Mouse (Mus musculus) mature B cell (primary cell): ENCODE data around the gene Hist2h4.
"Not testable (repeated sequence)": the region's sequence is repeated elsewhere in the genome, so short reads cannot be mapped to it uniquely, and the experiment has no call there.

ENCODE experiments used
- in situ Hi-C: fragments of 300-500 bp; cut with MboI; formaldehyde crosslinking; loops from 2 replicates; pipeline ENCODE4 v1.14.3; 2019

The Hist2h4 gene

GRCm38 (mm10) chr3:96247356-96248140 lies 15.6 kb downstream of the Hist2h4 start:
- in situ Hi-C loops = no loop called here

GRCm38 (mm10) chr3:96246427-96246856 lies 16.7 kb downstream of the Hist2h4 start, which contains the start of gene Hist2h3c1:
Gene Hist2h3c1, plus strand, starts transcription at chr3:96246685.
- in situ Hi-C loops = not testable (repeated sequence)

- in situ Hi-C loops = not testable (repeated sequence)
These were observed 17.1 kb downstream of the Hist2h4 start for GRCm38 (mm10) chr3:96246018-96246417.

- in situ Hi-C loops = not testable (repeated sequence)
These were observed 17.9 kb downstream of the Hist2h4 start, which contains the start of gene Hist2h2aa1 for GRCm38 (mm10) chr3:96245003-96245886. Gene Hist2h2aa1, plus strand, starts transcription at chr3:96245497.

- in situ Hi-C loops = no loop called here
These were observed 19.1 kb downstream of the Hist2h4 start for GRCm38 (mm10) chr3:96243921-96244572.

GRCm38 (mm10) chr3:96240799-96241197 lies 22.3 kb downstream of the Hist2h4 start:
- in situ Hi-C loops = no loop called here

GRCm38 (mm10) chr3:96239949-96240798 lies 22.9 kb downstream of the Hist2h4 start, which contains the start of gene Hist2h2aa2:
Gene Hist2h2aa2, minus strand, starts transcription at chr3:96240276.
- in situ Hi-C loops = not testable (repeated sequence)

GRCm38 (mm10) chr3:96238954-96239793 lies 23.9 kb downstream of the Hist2h4 start, which contains the start of gene Hist2h3c2:
Gene Hist2h3c2, minus strand, starts transcription at chr3:96239127.
- in situ Hi-C loops = not testable (repeated sequence)

GRCm38 (mm10) chr3:96237904-96238511 lies 25.1 kb downstream of the Hist2h4 start:
- in situ Hi-C loops = no loop called here

GRCm38 (mm10) chr3:96237335-96237903 lies 25.7 kb downstream of the Hist2h4 start:
- in situ Hi-C loops = no loop called here

GRCm38 (mm10) chr3:96236834-96237334 lies 26.2 kb downstream of the Hist2h4 start:
- in situ Hi-C loops = no loop called here

GRCm38 (mm10) chr3:96235836-96236235 lies 27.3 kb downstream of the Hist2h4 start:
- in situ Hi-C loops = no loop called here

- in situ Hi-C loops = no loop called here
These were observed 28.2 kb downstream of the Hist2h4 start for GRCm38 (mm10) chr3:96234914-96235313.

- in situ Hi-C loops = no loop called here
These were observed 31.4 kb downstream of the Hist2h4 start for GRCm38 (mm10) chr3:96231758-96232120.

GRCm38 (mm10) chr3:96230910-96231757 lies 32.0 kb downstream of the Hist2h4 start:
- in situ Hi-C loops = no loop called here

- in situ Hi-C loops = no loop called here
These were observed 32.7 kb downstream of the Hist2h4 start for GRCm38 (mm10) chr3:96230404-96230803.

GRCm38 (mm10) chr3:96228828-96229227 lies 34.3 kb downstream of the Hist2h4 start:
- in situ Hi-C loops = no loop called here
